Mouse (Mus musculus) spleen, adult 2 months (tissue): ENCODE data around the gene Ifnk. TPM values are rescaled to one million over a fixed set of nuclear protein-coding genes. Genes with fewer than 3 reads are reported as not detected.

ENCODE experiments used
- DNase-seq, 2 experiments: peaks; one replicate each; pipeline versions ENCODE4 v3.0.0 to v3.0.0-alpha.2; 2012 to 2021; ENCODE audit warnings: low spot score in 2 of 2, low read depth in 1 of 2
- H3K27ac ChIP-seq: fragments of 200-500 bp; 2 replicates; pipeline ENCODE4 v1.5.1; 2012; ENCODE audit warnings: low read length, inconsistent platforms; ENCODE audit not compliant: insufficient read depth
- H3K27me3 ChIP-seq: fragments of 200-500 bp; 2 replicates; pipeline ENCODE4 v1.6.1; 2012; ENCODE audit warnings: mild to moderate bottlenecking, moderate library complexity, low read length, inconsistent platforms; ENCODE audit not compliant: control insufficient read depth, insufficient read depth
- H3K36me3 ChIP-seq: fragments of 200-500 bp; 2 replicates; pipeline ENCODE4 v1.6.1; 2012; ENCODE audit warnings: mild to moderate bottlenecking, low read length, inconsistent platforms; ENCODE audit not compliant: control insufficient read depth, insufficient read depth
- H3K4me1 ChIP-seq: fragments of 200-500 bp; 2 replicates; pipeline ENCODE4 v1.6.1; 2011; ENCODE audit warnings: inconsistent platforms; ENCODE audit not compliant: control insufficient read depth, insufficient read depth, insufficient read length
- H3K4me3 ChIP-seq: fragments of 200-500 bp; 2 replicates; pipeline ENCODE4 v1.5.1; 2011; ENCODE audit warnings: mild to moderate bottlenecking, inconsistent platforms; ENCODE audit not compliant: insufficient read depth, insufficient read length; ENCODE audit errors: extremely low read depth
- CTCF ChIP-seq: fragments of 200-500 bp; IDR thresholded peaks from 2 replicates; pipeline ENCODE4 v1.5.1; 2011; ENCODE audit warnings: mild to moderate bottlenecking, inconsistent platforms; ENCODE audit not compliant: insufficient read depth, insufficient read length, insufficient replicate concordance; ENCODE audit errors: extremely low read depth
- POLR2A ChIP-seq: fragments of 200-500 bp; IDR thresholded peaks from 2 replicates; pipeline ENCODE4 v1.6.1; 2011; ENCODE audit warnings: low read depth, low read length, inconsistent platforms
- WGBS: fragments of 180-500 bp; shearing (Covaris S2); methylation state at CpG from one replicate; pipeline ENCODE4 v1.1.7; 2018; 5-methylcytosine and 5-hydroxymethylcytosine counted together
- polyA plus RNA-seq: library from polyadenylated mRNA; depleted of rRNA; stranded (reverse); fragments of >200 nt; gene quantifications from 2 replicates; pipeline ENCODE4 v1.2.3, GENCODE M21; 2012

The Ifnk gene
- polyA plus RNA-seq, 1 experiment, result not detected

DNA sequence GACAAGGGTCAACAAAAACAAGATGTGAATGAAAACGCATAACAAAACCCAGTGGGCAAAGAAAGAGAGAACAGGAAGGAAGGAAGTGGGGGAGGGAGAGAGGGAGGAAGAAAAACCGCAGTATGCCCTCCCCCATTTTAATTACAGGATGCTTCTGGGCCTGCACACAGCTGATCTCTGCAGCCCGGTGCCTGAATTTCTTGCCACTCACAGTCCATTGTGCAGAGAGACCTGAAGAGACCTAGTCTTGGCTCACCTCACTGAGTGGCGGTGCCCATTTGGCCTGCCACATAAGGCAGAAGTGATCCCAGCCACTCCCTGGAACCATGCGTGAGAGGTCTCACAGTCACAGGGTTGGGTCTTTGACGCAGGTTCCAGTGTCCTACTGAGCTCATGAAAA lies 13.8 kb upstream of the Ifnk start:
- 10% methylated on average over 6 of the region's 6 CpGs for WGBS
- peak in 1 of 2 experiments; percentile 24 for DNase-seq
- peak overlapping the region; percentile 41; the same call in 1 of the 2 replicates for H3K27ac ChIP-seq
- H3K4me3 ChIP-seq, result no peak overlapping the region
- H3K36me3 ChIP-seq, result no peaks in the 10 kb centered on the region
- H3K27me3 ChIP-seq, result no peaks in the 10 kb centered on the region
- TF ChIP-seq POLR2A, result no peak
- TF ChIP-seq CTCF, result no peak
- peaks cover 11% of the 10 kb centered on the region; the same call in 1 of the 2 replicates for H3K4me1 ChIP-seq

DNA sequence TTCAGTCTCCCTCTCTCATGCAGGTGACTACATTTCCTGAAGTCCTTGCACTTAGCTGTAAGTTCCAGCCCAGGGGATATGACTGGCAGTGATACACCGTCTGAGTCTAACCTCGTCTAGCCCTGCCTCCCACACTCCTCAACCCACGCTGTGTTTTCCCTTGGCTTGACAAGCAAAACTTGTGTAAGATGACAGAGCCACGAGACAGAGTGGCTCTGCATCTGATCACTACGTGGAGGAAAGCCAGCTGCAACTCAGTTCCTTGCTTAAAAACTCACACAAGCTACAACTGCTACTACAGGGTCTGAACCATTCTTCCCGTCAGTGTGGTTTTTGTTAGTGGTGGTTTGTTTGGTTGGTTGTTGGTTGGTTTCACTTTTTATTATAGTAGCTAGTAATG lies 11.5 kb upstream of the Ifnk start:
- H3K4me3 ChIP-seq, result peak overlapping the region; percentile 39; the same call in 1 of the 2 replicates
- TF ChIP-seq CTCF, result no peak
- TF ChIP-seq POLR2A, result no peak
- H3K4me1 ChIP-seq, result peaks cover 11% of the 10 kb centered on the region; the same call in 1 of the 2 replicates
- no peak for DNase-seq
- H3K27ac ChIP-seq, result peak overlapping the region; percentile 79
- no peaks in the 10 kb centered on the region for H3K27me3 ChIP-seq
- H3K36me3 ChIP-seq, result no peaks in the 10 kb centered on the region
- 5% methylated on average over 6 of the region's 6 CpGs for WGBS

DNA sequence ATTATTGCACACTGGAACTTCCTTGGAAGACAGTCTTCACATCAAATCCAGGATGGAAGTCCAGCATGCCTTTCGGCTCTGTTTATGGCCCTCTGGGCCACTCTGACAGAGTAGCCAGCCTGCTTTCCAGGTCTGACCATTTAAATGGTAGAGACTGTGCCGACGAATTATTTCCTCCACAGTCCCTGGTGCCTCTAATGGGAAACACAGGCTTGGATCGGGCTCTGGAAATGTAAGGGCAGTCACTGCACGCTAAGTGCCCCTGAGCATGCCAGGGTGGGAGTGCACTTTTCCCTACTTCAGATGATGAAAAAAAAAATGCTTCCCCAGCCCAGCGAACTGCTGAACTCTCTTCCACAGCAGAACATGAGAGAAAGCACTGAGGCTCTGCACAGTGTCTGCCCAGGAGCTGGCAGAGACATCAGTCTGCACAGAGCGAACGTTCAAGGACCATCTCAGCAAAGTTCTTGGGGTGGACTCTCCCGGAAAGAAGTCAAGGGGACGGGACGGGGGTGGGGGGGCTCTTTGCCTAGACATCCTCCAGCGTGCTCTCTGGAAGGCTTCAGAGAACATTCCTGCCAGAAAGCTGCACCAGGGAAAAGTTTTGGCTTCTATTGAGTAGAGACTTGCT lies 8.3 kb upstream of the Ifnk start:
- no peak for TF ChIP-seq CTCF
- no peak for TF ChIP-seq POLR2A
- Histone ChIP-seq H3K4me3 (no peak overlapping the region), H3K27ac (no peak overlapping the region), H3K36me3 (no peaks in the 10 kb centered on the region), H3K4me1 (peaks cover 4% of the 10 kb centered on the region; the same call in 1 of the 2 replicates), H3K27me3 (no peaks in the 10 kb centered on the region)
- WGBS, result 85% methylated on average over 12 of the region's 12 CpGs
- DNase-seq, result no peak

DNA sequence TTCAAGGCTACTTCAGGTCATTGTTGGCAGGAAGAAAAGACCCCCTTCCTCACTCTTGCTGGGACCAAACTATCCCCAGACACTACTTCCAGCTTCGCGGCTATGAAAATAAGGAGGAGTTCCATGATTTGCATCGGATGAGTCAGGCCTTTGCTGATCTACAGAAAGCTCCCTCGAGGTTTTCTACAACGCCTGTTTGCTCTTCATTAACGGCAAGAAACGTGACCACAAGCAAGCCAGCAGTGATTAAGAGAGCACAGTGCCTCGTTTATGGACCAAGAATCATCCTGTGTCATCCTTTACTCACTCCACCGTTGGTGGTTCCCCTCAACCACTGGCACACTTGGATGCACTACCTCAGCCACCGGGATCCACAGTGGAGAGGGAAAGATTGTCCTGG lies 6.1 kb upstream of the Ifnk start:
- no peaks in the 10 kb centered on the region for H3K36me3 ChIP-seq
- no peaks in the 10 kb centered on the region for H3K27me3 ChIP-seq
- no peak overlapping the region for H3K4me3 ChIP-seq
- no peak for DNase-seq
- TF ChIP-seq CTCF, result no peak
- TF ChIP-seq POLR2A, result no peak
- H3K27ac ChIP-seq, result no peak overlapping the region
- no peaks in the 10 kb centered on the region for H3K4me1 ChIP-seq
- 83% methylated on average over 10 of the region's 10 CpGs for WGBS

DNA sequence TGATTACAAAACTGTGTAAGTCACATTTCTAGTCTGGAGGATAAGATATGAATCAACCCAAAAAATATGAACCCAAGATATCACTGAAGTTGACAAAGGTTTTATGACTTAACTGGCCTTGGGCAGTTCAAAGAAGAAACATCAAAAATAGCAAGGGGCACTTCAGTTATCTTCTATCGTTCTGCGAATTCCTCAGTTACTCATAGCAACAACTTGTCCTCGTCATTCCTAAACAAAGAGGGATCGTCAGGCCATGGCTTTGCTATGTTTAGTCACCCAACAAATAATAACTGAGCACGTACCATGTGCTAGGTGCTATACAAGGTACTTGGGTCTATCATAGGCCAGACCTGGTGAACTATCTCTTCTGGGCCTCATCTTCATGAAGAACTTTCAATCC lies 5.3 kb upstream of the Ifnk start:
- TF ChIP-seq CTCF (no peak), POLR2A (no peak)
- 97% methylated on average over 5 of the region's 5 CpGs for whole genome bisulfite sequencing
- H3K4me1 ChIP-seq, result no peaks in the 10 kb centered on the region

DNA sequence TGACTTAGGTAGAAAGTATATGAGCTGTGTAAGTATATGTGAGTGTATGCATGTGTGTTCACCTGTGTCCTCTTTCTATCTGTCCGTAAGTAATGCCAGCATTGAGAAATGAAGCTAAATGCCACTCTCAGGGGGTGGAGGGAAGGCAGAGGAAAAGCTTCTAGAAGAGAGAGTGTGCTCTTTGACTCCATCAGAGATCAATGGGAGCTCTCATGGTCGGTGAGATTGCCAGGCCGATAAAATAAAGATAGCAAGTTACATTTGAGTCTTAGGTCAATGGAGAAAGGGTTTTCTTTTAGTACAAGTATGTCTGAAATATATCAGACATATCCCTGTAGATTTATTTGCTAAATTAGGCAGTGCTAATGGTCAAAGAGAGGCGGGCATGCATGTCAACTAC lies 3.5 kb upstream of the Ifnk start:
- Histone ChIP-seq H3K27ac (no peak overlapping the region), H3K36me3 (no peaks in the 10 kb centered on the region), H3K4me3 (no peak overlapping the region), H3K27me3 (no peaks in the 10 kb centered on the region), H3K4me1 (no peaks in the 10 kb centered on the region)
- TF ChIP-seq CTCF (no peak), POLR2A (no peak)
- DNase-seq, result no peak
- WGBS, result 89% methylated on average over 4 of the region's 4 CpGs

More for the DNA sequence above, 5.3 kb upstream of the Ifnk start:
- DNase-seq, result no peak
- Histone ChIP-seq H3K4me3 (no peak overlapping the region), H3K36me3 (no peaks in the 10 kb centered on the region), H3K27me3 (no peaks in the 10 kb centered on the region), H3K27ac (no peak overlapping the region)

DNA sequence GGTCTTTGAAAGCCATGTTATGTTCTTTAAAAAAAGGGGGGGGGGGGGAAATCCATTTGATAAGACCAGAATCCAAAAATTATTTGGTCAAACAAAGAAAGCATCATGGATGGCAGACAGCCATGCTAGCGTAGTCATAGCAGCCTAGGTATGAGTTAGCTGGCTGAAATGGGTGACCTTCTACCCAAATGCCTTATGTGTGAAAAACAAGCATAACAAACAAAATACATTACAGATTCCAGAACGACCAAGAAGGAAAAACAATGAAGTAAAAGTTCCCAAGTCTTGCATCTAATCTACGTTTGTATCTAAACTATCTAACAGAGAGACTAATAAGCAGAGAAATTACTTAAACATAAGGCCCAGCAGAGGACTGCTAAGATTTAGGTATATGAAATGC lies 1.1 kb upstream of the Ifnk start:
- no peak for DNase-seq
- Histone ChIP-seq H3K27ac (no peak overlapping the region), H3K4me1 (no peaks in the 10 kb centered on the region), H3K27me3 (no peaks in the 10 kb centered on the region), H3K36me3 (no peaks in the 10 kb centered on the region), H3K4me3 (no peak overlapping the region)
- TF ChIP-seq POLR2A (no peak), CTCF (no peak)
- 88% methylated on average over 3 of the region's 3 CpGs for WGBS
